Mouse (Mus musculus): ENCODE measurements around the gene Arhgap21. TPM values are rescaled to one million over a fixed set of nuclear protein-coding genes. Genes with fewer than 3 reads are reported as not detected.

Arhgap21 gene
- polyA plus RNA-seq, 1 experiment from 2014 or later: 42.9 TPM

DNA sequence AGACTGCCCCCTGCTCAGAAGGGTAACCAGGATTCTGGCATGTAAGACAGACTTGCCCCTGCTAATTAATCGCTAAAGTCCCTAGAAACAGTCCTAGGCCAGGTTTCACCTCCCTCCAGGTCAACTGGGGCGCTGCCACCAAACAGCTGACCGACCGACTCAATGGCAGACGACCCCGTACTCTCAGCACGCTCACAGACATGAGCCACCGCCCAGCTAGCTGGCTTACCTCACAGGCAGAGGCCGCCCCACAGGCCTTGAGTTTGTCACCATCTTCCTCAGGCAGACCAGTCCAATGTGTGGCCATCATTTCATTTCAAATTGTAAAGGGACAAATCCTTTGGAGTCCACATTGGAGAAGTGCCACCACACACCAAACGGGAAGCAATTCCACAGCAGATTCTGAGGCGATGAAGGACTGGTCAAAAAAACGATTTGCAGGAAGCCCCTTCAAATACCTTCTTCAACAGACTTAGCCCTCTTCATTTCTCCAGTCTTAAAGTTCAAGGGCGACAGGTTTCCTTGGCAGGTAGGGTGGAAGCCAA lies 1.5 kb downstream of the Arhgap21 start:
- in situ Hi-C loops (cut with MboI; ENCODE audit: low pct_unique_long_range_greater_than_20kb): loop anchor here (5.0 kb wide), 1 partner anchor 60 kb away; no protein-coding TSS in a partner anchor
- H3K27me3 ChIP-seq: no peaks in the 10 kb centered on the region
- DNase-seq (ENCODE audit: low read depth, low spot score): no peak
- ChIA-PET POLR2A (interaction anchor here (0.7 to 1.0 kb wide), 3 partner anchors 51 to 74 kb away, joined by 3 to 7 read pairs (median 3); no protein-coding TSS in a partner anchor), CTCF (interaction anchor here (1.0 to 3.7 kb wide), 4 partner anchors 58 to 294 kb away, joined by 3 to 20 read pairs (median 4); no protein-coding TSS in a partner anchor)
- no peak for ATAC-seq
- TF ChIP-seq CTCF (IDR thresholded peaks at IDR 0.05): no peak

DNA sequence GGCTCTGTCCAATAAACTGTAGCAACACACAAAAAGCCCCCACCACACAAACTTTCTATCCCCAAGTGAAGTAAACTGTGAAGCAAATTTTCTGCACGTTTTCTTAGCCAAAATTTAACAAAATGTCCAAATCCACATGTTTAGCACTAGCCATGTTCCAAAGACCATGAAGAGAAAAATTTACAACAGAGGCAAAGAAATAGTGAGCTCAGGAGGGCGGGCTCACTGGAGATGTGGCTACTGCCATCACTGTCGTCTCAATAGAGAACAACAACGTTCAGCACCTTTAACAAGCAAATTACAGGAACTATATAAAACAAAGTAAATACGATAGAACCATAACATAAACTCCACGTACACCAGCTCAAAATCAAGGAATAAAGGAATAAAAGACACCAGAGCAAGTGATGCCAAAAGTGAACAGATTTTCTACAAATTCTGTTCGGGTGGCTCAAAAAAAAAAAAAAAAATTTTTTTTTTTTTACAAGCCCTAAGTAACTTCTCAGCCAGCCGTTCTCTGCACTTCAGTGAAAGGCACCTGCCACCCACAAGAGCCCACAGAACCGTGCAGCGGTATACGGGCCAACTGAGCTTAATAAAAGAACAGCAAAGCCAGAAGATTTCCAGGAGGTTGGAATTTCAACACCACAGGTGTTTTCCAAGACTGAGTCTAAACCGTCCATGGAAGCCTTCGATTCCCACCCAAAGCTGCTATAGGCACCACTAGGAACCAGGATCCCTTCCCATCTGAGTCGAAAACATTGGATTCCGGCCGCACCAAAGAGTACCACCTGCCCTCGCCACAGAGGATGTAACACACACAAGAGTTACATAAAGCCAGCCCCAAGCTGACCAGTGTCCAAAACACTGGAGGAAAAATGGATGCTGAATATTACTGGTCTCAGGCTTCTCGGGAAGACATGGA lies 2.2 kb downstream of the Arhgap21 start:
- no peak for ATAC-seq
- POLR2A ChIA-PET: interaction anchor here (0.7 to 1.0 kb wide), 5 partner anchors 50 to 223 kb away, joined by 3 to 7 read pairs (median 4); no protein-coding TSS in a partner anchor
- CTCF ChIA-PET: interaction anchor here (0.7 to 3.7 kb wide), 8 partner anchors 13 to 295 kb away, joined by 3 to 20 read pairs (median 4); no protein-coding TSS in a partner anchor
- H3K27me3 ChIP-seq: no peaks in the 10 kb centered on the region
- DNase-seq (ENCODE audit: low read depth, low spot score): no peak
- no peak for TF ChIP-seq CTCF (IDR thresholded peaks at IDR 0.05)
- in situ Hi-C loops (cut with MboI; ENCODE audit: low pct_unique_long_range_greater_than_20kb): loop anchor here (5.0 kb wide), 1 partner anchor 59 kb away; no protein-coding TSS in a partner anchor

DNA sequence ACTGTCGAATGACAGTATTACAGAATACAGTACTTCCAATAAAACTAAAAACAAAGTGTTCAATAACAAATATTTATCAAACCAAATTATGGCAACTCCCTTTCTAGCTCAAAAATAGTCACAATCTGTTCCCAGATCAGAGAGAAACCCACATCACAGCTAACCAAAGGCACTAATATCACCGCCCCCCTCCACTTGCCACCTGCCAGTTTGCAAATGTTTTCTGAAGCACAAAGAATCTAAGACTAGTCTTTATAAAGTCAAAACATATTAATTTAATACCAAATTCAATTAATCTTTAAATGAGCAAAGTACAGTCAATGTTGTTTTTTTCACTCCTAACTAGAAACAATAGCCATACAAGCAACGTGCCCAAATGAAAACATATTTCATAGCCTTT lies 3.3 kb downstream of the Arhgap21 start:
- in situ Hi-C loops (cut with MboI; ENCODE audit: low pct_unique_long_range_greater_than_20kb): loop anchor here (5.0 kb wide), 1 partner anchor 58 kb away; no protein-coding TSS in a partner anchor
- no peaks in the 10 kb centered on the region for H3K27me3 ChIP-seq
- CTCF ChIA-PET: interaction anchor here (1.3 to 3.7 kb wide), 3 partner anchors 12 to 67 kb away, joined by 3 to 20 read pairs (median 4); no protein-coding TSS in a partner anchor
- ATAC-seq: no peak
- no peak for TF ChIP-seq CTCF (IDR thresholded peaks at IDR 0.05)
- no peak for DNase-seq (ENCODE audit: low read depth, low spot score)
- POLR2A ChIA-PET: no interaction called here

DNA sequence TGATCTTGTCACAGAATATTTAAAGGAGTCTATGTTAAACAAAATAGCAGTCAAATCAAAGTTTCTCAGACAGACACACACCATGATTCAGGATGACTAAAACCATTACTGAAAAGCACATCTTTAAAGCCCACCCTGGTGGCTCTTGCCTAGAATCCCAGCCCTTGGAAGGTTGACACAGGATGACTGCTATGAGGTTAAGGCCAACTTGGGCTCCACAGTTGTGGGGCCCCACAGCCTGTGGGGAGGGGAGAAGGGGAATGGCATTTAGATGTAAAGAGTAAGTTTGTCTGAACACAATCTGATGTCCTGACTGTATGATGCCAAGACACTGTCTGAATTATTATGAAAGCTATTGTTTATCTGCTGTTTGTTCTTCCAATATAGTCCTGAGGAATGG lies 4.2 kb downstream of the Arhgap21 start:
- TF ChIP-seq CTCF (IDR thresholded peaks at IDR 0.05): no peak
- CTCF ChIA-PET: interaction anchor here (0.8 to 3.7 kb wide), 2 partner anchors 20 to 66 kb away, joined by 3 to 20 read pairs; no protein-coding TSS in a partner anchor
- POLR2A ChIA-PET: interaction anchor here (0.7 kb wide), 2 partner anchors 18 to 41 kb away, joined by 3 to 5 read pairs; no protein-coding TSS in a partner anchor
- in situ Hi-C loops (cut with MboI; ENCODE audit: low pct_unique_long_range_greater_than_20kb): no loop called here
- no peak for DNase-seq (ENCODE audit: low read depth, low spot score)
- H3K27me3 ChIP-seq: no peaks in the 10 kb centered on the region
- ATAC-seq: no peak

DNA sequence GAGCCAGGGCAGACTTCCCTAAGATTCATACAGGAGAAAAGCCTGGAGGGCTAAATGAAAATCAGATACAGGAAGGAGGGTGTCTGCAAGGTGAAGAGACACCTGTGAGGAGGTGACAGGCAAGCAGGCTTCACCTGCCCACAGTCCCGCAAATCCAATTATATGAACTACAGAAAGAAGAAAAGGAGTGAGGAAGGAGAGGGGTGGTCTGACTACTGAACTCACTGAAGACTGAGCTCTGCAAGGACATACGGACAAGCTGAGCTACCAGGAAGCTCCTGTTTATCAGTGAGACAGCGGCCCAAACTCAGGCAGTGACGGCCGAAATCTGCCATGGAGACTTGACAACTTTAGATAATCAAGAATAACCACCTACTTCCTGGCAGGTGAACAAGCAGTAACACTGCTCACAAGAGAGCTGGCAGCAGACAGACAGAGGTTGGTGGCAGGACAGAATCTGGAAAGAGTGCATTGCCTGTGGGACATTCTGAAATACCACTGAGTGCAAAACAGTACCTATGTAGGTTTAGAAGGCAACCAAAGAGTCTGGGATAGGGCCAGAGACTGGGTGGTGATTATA lies 5.4 kb downstream of the Arhgap21 start:
- in situ Hi-C loops (cut with MboI; ENCODE audit: low pct_unique_long_range_greater_than_20kb): no loop called here
- ChIA-PET POLR2A (no interaction called here), CTCF (interaction anchor here (3.7 kb wide), 1 partner anchor 65 kb away, joined by 20 read pairs; no protein-coding TSS in a partner anchor)
- ATAC-seq (no peak), DNase-seq (ENCODE audit: low read depth, low spot score) (no peak)
- H3K27me3 ChIP-seq: no peaks in the 10 kb centered on the region
- no peak for TF ChIP-seq CTCF (IDR thresholded peaks at IDR 0.05)

DNA sequence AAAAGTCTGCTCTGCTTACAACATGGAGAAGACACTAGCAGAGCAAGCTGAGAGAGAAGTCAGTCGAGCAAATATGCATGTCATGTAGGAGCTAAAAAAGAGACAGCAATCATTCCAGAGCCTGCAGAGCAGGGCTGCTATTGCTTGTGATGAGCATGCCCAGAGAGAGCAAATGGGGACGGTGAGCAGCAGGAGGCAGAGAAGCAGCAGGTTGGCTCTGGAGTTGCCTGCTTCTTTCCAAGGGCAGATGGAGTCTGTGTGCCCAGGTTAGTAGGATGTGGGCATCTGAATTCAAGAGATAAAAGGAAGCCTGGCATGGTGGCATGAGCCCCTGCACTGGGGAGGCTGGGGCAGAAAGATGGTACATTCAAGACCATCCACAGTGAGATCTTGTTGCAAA lies 6.4 kb downstream of the Arhgap21 start:
- H3K27me3 ChIP-seq: no peaks in the 10 kb centered on the region
- DNase-seq (ENCODE audit: low read depth, low spot score): no peak
- ATAC-seq: no peak
- in situ Hi-C loops (cut with MboI; ENCODE audit: low pct_unique_long_range_greater_than_20kb): no loop called here
- POLR2A ChIA-PET: no interaction called here
- CTCF ChIA-PET: no interaction called here
- no peak for TF ChIP-seq CTCF (IDR thresholded peaks at IDR 0.05)

DNA sequence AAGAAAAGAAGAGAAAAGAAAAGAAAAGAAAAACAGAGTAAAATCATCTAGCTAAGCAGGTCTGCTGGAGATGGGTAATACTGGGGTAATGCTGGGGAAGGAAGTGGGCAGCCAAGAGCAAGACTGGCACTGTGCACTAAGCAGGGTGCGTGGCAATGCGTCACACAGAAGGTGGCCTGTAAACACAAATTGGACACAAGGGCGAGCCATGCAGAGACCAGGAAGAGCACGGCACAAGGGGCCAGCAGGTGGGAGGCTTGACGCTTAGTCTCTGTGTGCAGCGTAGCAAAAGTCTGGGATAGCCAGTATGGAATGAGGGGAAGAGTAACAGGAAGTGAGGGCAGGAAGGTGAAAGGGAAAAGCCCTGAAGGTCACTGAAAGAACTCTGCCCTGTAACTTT lies 6.9 kb downstream of the Arhgap21 start:
- no peak for ATAC-seq
- no peak for DNase-seq (ENCODE audit: low read depth, low spot score)
- in situ Hi-C loops (cut with MboI; ENCODE audit: low pct_unique_long_range_greater_than_20kb): no loop called here
- CTCF ChIA-PET: no interaction called here
- no peak for TF ChIP-seq CTCF (IDR thresholded peaks at IDR 0.05)
- no peaks in the 10 kb centered on the region for H3K27me3 ChIP-seq
- POLR2A ChIA-PET: no interaction called here

DNA sequence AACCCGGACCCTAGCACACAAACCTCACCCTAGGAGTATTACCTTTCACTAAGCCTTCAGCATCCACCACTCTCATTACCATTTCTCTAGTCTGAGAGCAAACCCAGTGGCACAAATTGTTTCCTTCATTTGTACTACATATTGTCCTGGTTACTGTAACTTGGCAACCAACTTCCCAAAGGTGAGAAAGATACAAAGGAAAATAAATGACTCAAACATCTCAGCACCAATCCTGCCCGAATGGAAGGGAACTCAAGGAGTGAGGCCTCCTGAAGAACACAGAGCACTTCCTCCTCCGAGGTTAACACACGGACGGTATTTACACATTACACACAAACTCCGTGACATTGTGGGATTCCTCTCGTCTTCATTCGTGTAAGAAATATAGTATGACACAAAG lies 7.4 kb downstream of the Arhgap21 start:
- TF ChIP-seq CTCF (IDR thresholded peaks at IDR 0.05): no peak
- DNase-seq (ENCODE audit: low read depth, low spot score) (no peak), ATAC-seq (no peak)
- POLR2A ChIA-PET: no interaction called here
- in situ Hi-C loops (cut with MboI; ENCODE audit: low pct_unique_long_range_greater_than_20kb): no loop called here
- CTCF ChIA-PET: interaction anchor here (1.1 to 1.3 kb wide), 2 partner anchors 63 to 241 kb away, joined by 3 to 4 read pairs; no protein-coding TSS in a partner anchor
- H3K27me3 ChIP-seq: no peaks in the 10 kb centered on the region

DNA sequence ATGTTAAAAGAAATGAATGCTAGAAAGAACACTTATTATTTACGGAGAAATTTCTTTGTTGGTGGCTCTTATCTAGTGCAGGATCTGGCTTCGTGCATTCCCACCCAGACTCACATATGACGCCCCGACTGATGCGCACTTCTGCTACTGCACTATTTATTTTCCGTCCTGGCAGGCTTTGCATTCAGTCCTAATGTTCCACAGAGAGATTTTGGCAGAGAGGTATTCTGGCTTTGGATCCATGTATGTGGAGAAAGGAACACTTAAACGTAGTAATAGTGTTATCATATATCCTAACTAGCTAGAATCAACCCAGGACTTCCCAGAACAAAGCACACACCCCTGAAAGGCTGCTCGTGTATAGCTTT lies 8.0 kb downstream of the Arhgap21 start:
- CTCF ChIA-PET: interaction anchor here (0.9 to 1.3 kb wide), 3 partner anchors 17 to 241 kb away, joined by 3 to 4 read pairs (median 3); no protein-coding TSS in a partner anchor

More for the DNA sequence above, 8.0 kb downstream of the Arhgap21 start:
- ATAC-seq: no peak
- no peak for TF ChIP-seq CTCF (IDR thresholded peaks at IDR 0.05)
- POLR2A ChIA-PET: no interaction called here
- in situ Hi-C loops (cut with MboI; ENCODE audit: low pct_unique_long_range_greater_than_20kb): no loop called here
- DNase-seq (ENCODE audit: low read depth, low spot score): no peak
- no peaks in the 10 kb centered on the region for H3K27me3 ChIP-seq

Measured in Patski (cell line).